Mouse (Mus musculus) 416B (cell line): ENCODE results near the gene Defb28.

Experiments
- DNase-seq: peaks from one replicate; pipeline ENCODE4 v3.0.0; 2011; ENCODE audit warnings: low read depth

Gene Defb28

DNA sequence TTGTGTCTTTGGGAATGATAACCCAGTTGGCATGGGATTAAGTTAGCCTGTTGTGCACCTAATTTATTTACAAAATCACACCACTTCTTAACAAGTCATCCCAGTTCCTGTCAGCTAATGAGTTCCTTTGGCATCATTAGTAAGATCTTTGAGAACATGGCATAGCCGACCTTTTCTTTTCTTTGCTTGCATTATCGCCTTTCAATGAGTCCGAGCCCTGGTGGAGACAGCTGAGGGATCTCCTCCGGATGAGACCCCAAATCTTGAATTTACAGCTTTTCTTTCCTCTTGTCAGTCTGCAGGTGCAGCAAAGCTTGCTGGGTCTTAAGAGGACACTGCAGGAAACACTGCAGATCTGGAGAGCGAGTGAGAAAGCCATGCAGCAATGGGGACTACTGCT is 51.0 kb downstream of the Defb28 start, which contains the start of gene Gm17416:
Gene Gm17416, plus strand, starts transcription at position 301 of the 400 bp plus-strand sequence.
- DNase-seq = no peak

DNA sequence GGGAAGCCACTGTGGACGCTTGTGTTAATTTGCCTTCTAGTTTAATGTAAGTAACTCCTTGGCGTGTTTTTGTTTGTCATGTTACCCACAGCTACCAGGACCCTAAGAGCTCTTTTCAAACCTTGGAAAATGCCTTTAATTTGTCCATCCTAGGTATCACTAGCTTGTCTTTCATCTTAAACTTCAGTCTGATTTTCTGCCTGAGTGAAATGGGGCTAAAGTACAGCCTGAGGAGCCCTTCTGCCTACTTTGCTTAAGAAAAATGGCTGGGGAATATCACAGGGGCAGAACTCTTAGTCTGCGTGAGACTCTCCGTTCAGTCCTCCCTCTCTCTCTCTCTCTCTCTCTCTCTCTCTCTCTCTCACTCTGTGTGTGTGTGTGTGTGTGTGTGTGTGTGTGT is 51.8 kb downstream of the Defb28 start:
- no peak for DNase-seq

DNA sequence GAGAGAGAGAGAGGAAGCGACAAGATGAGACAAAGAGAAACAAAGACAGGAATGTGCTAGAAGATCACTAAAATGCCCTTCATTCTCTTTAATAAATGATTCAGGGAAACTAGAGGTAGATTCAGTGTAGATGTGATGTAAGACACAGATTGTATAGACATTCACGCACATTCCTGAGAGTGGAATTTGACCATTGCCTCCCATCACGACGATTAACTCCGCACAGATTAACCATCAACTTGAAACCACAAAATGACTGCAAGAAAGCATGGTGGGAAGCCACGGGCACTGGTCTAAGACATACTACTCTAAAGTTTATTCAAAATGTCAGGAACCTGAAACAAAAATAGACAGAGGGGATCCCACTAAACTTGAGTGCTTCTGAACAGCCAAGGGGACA is 52.3 kb downstream of the Defb28 start:
- no peak for DNase-seq
